Mouse (Mus musculus): ENCODE results near the gene Mboat2.

DNA sequence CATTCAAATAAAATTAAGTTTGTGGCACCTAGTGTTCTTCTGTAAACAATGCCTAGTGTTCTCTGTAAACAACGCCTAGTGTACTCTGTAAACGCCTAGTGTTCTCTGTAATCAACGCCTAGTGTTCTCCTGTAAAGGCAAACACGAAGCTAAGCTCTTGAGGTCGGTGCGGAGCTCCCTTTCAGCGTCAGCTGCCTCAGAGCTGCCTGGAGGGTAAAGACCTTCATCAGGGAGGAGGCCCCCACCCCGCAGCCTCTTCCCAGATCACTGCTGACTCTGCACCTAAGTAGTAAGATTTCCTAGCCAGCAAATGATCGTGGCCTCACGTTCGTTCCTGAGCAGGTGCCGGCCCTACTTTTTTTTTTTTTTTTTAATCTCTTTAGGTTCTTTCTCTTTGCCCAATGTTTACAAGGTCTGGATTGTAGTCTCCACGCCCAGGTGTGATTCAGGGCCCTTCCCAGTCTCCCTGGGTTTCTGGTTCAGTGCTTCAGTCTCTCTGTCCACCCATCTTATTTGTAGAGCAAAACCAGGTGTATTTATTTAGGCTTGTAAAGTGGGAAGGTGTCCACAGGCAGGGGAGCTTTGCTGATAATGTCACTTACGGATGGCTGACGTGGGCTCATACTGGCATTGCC lies 181.2 kb downstream of the Mboat2 start:
- TF ChIP-seq POLR2A (IDR thresholded peaks at IDR 0.05; ENCODE audit: insufficient read depth, low read depth, low read length) (no peak), CTCF (IDR thresholded peaks at IDR 0.05) (no peak), EP300 (IDR thresholded peaks at IDR 0.05; ENCODE audit: insufficient read depth, low read depth, low read length) (no peak)
